Mouse (Mus musculus) liver (tissue): Measurements from ENCODE around the gene Ppp1r12b.

Source experiments
- DNase-seq: peaks from one replicate; pipeline ENCODE4 v3.0.0-alpha.2; 2020; ENCODE audit warnings: mixed read lengths

The Ppp1r12b gene

GRCm38 (mm10) chr1:134713421-134713969, 242.2 kb downstream of the Ppp1r12b start:
- peak; percentile 46 for DNase-seq

GRCm38 (mm10) chr1:134712781-134713299, 242.9 kb downstream of the Ppp1r12b start:
- no peak for DNase-seq

DNA sequence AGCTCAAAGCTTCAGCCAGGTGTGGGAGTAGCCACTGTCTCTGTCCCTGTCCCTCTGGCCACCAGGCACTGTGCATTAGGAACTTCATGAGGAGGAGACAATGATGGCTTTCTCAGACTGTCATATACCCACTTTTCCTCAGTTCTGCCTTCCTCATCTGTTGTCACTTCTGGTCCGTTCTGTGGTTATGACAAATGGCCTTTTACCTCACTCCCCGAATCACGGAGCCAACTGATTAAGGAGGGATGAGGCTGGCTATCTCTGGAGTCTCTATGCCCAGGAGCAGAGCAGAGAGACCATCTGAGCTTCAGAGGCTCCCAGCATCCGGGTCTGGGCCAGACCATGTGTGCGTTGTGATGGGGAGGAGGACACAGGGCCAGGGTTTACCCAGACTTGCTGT, 244.1 kb downstream of the Ppp1r12b start:
- DNase-seq = no peak

GRCm38 (mm10) chr1:134711061-134711460, 244.7 kb downstream of the Ppp1r12b start:
- no peak for DNase-seq

DNA sequence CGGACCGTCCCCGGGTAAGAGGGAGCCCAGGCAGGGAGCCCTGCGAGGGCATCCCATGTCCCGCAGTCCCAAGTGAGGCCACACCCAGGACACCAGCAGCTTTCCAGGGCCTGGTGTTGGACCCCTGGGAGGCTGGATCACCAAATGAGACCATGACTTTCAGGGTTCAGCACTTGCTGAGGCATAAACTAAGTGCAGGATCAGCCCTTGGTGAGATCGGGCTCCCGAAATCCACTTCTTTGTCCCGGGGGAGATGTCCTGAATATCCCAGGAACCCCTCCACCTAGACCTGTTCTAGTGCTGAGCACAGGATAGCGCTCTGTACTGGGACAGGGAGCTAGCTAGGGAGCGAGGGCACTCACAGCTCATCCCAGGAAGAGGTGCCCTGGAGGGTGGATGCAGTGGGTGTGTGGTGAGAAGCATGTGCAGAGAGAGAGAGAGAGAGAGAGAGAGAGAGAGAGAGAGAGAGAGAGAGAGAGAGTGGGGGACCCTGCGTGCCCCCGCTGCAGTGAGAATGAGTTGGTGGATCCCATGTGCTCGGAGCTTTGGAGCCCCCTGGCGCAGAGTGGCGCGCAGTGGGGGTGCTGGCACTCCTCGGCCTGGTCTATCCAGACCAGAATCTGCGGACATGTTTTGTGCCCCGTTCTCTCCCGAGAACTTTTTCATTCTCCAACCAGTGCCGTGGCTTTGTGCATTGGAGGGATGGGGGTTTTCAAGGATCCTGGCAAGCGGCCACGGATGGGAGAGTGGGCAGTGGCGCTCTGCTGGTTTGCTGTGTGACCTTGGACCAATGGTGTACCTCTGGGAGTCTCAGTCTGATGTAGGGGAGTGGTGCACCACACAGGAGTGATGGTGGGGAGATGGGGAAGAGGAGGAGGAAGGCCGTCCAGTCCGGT, 246.1 kb downstream of the Ppp1r12b start:
- no peak for DNase-seq

DNA sequence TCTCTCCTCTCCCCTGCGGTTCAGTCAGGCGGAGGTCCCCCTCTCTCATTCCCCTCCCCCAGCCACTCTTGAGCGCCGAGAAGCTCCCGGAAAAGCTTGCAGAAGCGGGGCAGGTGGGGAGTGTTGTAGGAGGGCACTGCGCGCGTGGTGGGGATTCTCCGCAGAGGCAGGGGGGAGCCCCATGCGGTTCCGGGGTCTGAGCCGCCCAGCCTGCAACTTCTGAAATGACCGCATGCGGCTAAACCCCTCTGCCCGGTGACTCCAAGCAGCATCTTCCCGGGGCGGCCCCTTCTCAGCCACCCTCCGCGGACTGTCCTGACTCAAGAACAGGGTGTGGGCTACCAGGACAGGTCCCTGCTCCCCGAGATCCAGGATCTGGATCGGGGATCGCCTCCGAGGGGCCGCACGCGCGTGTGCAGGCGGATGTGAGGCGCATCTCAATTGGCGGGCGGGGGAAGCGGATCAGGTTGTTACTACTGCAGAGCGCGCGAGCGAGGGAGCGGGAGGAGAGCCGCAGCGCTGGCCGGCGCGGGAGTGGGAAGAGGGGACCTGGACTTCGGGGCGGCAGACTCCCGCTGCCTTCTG, 246.8 kb downstream of the Ppp1r12b start:
- peak; percentile 13 for DNase-seq

GRCm38 (mm10) chr1:134708274-134708673, 247.5 kb downstream of the Ppp1r12b start:
- no peak for DNase-seq

DNA sequence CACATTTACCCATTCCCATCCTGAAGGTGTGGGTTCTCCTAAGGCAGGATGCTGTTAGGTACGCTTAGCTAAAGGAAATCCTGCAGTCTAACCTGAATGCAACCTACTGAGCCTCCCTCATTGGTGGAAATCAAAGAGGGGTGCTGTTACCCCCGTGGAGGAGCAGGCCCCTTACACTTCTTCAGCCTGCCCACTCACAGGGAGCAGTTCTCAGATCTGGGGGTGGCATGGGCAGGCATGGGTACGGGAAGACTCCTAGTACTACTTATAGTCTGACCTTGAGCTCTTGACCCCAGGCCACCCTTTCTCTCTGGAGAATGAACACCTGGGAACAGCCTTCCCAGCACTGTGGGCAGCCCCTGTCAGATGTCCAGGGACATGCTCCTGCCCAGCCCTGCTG, 248.2 kb downstream of the Ppp1r12b start:
- DNase-seq = no peak

DNA sequence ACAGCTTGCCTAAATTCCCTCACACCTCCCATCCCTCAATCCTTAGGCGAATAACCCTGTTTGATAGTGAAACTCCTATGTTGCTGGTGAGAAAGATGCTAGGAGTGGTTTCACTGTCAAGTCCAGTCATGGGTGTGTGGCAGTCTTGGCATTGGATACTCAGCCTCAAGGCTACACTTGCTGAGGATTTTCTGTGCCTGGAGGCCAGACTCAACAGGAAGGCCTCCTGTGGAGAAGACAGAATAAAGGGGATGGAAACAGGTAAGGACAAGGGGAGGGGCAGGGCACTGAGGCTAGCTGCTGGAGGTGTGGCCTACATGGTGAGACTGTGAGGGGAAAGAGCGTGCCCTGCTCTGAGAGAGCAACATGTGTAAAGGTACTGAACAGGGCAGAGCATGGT, 249.2 kb downstream of the Ppp1r12b start:
- DNase-seq = no peak
